Mouse (Mus musculus): ENCODE measurements around the gene Id3.

Gene Id3

DNA sequence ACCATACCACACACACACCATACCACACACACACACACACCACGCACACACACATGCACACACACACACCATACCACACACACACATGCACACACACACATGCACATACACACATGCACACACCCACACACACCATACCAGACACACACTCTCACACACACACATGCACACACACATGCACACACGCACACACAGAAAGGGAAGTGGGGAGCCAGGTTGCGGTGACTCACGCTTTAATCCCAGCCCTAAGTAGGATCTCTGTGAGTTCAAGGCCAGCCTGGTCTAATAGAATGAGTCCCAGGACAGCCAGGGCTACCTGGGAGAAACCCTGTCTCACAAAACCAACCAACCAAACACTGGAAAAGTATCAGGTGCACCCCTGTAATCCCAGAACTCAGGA lies 18.7 kb upstream of the Id3 start:
- no peak for DNase-seq (ENCODE audit: low read depth, low spot score)

DNA sequence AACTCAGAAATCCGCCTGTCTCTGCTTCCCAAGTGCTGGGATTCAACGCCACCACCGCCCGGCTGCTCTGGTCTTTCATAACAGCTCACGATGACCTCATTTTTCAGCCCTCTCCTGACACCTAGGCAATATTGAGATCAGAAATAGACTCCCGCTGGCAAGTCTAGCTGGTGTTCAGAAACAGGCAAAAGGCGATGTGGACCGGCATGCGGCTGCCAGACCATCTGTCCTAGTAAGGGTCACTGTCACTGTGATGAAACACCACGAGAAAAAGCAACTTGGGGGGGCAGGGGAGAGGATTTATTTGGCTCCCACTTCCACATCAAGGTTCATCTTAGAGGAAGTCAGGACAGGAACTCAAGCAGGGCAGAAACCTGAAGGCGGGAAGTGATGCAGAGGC lies 17.8 kb upstream of the Id3 start:
- no peak for DNase-seq (ENCODE audit: low read depth, low spot score)

DNA sequence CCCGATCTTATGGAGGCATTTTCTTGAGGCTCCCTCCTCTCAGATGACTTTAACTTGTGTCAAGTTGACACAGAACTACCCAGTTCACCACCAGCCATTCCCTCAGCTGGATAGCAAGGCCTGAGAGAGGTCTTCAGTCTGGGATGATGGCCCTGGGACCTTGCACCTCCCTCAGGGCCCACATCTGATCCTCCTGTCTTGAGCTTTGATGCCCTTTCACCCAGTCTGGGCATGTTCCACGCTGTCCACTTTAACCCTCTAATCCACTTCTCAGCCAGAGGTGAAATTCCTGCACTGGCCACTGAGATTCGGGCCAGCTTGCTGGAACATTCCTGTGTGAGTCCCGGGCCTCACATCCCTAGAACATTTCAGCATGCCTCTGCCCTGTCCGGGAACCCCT lies 17.3 kb upstream of the Id3 start:
- no peak for DNase-seq (ENCODE audit: low read depth, low spot score)

DNA sequence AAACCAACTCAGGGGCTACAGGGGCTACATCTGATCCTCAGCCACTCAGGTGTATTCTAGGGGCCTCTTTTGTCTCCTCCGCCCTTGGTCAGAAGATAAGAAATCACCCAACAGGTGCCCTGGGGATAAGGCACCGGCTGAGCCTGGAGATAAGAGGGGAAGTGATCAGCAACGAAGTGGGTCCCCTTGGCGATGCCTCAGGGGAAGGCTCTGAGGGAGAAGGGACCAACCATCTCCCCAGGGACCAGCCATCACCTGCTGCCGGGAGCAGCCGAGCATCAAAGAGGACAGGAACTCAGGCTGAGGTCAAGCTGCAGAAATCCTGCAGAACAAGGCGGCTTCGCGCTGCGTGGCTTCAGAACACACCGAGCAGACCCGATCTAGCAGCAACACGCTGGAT lies 15.6 kb upstream of the Id3 start:
- DNase-seq (ENCODE audit: low read depth, low spot score), result no peak

DNA sequence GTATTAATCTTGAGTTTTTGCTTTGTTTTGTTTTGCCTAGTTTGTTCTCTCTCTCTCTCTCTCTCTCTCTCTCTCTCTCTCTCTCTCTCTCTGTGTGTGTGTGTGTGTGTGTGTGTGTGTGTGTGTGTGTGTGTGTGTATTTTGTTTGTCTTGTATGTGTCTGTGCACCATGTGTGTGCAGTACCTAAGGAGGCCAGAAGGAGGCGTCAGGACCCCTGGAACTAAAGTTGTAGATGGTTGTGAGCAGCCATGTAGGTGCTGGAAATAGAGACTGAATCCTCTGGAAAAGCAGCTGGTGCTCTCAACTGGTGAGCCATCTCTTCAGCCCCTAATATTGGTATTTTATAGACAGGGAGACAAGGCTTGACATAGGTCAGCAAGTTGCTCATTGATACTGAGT lies 13.5 kb upstream of the Id3 start:
- no peak for DNase-seq (ENCODE audit: low read depth, low spot score)

GRCm38 (mm10) chr4:136133801-136134200 lies 9.5 kb upstream of the Id3 start:
- no peak for DNase-seq (ENCODE audit: low read depth, low spot score)

DNA sequence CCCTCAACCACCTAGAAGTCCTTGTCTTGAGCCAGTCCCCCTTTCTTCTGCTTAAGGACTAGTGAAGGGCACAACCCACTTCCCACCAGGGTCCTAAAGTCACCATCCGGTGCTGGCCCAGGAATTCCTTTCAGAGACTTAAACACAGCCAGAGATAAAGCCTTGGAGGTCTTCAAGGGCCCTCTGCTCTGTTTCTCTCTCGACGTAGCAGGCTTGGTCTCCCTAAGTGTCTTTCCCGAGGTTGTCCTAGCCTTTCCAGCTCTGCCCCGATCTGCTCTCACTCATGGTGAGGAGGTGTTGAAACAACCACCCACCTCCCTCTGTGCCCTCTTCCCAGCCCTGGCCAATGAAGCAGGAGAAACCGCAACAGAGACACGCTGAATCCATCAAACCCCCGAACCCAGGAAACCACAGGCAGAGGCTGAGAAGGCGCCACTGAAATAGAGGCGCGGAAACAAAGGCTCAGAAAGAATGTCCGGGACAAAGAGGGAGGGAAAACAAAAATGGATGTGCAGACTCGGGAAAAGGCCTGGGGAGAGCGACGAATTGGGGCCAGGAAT lies 8.8 kb upstream of the Id3 start:
- no peak for DNase-seq (ENCODE audit: low read depth, low spot score)

- peak; percentile 58 for DNase-seq (ENCODE audit: low read depth, low spot score)
Observed at GRCm38 (mm10) chr4:136134978-136135873, 8.1 kb upstream of the Id3 start.

GRCm38 (mm10) chr4:136135874-136136728 lies 7.2 kb upstream of the Id3 start:
- DNase-seq (ENCODE audit: low read depth, low spot score), result peak; percentile 47

DNA sequence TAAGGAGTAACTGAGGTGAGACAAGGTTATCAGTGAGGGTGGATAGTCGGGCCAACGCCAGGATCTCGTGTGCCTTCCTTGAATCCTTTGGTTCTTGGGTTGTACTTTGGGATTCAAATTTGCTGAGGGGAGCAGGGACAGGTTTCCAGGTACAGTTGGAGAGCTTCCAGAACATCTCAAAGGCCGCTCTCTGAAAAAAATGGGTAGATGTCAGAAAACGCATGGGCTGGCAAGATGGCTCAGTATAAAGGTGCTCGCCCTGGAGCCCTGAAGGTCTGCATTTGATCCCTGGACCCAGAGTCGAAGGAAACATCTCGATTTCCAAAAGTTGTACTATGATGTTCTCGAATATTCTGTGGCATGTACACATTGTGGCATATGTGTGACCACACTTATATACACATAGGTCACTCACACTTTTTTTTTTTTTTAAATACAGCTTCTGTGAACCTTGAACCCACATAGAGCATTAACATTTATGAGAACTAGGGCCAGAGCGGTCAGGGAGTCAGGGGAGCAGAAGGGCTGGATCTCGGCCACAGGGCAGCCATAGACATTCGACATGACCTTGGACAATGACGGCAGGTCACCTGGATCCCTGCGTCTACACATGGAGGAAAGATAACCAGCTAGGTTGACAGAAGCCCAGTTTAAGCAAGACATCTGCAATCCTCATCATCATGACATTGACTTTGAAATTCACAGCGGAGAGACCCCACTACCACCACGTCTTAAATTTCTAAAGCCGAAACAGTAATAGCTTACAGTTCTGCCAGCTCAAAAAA lies 3.8 kb upstream of the Id3 start:
- no peak for DNase-seq (ENCODE audit: low read depth, low spot score)

GRCm38 (mm10) chr4:136140327-136141250 lies 2.7 kb upstream of the Id3 start:
- peak; percentile 86 for DNase-seq (ENCODE audit: low read depth, low spot score)

- no peak for DNase-seq (ENCODE audit: low read depth, low spot score)
Observed at GRCm38 (mm10) chr4:136142267-136143192, 767 bp upstream of the Id3 start.

GRCm38 (mm10) chr4:136144126-136144926 lies 1.0 kb downstream of the Id3 start:
- no peak for DNase-seq (ENCODE audit: low read depth, low spot score)

- no peak for DNase-seq (ENCODE audit: low read depth, low spot score)
Observed at GRCm38 (mm10) chr4:136144927-136145292, 1.6 kb downstream of the Id3 start.

DNA sequence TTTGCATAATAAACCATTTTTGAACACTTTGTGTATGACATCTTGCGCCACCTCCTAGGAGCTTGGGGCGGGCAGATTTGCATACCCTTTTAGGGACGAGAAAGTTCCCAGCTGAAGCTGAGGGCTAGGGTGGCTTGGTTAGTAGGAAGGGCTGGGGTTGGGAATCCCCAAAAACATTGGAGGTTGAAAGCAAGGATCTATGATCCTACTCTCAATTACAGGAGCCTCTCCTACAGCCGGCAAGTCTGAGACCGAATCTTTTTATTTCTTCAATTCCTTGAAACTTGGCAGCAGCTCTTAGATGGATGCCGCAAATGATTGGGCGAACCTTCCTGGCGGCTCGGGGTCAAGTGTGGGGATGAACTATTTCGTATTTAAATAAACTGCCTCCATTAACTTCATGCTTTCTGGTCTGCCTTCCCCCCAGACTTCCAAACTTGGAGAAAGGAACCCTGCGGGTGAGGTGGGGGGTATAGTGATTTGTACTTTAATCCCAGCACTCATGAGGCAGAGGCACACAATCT lies 2.1 kb downstream of the Id3 start:
- DNase-seq (ENCODE audit: low read depth, low spot score), result no peak

DNA sequence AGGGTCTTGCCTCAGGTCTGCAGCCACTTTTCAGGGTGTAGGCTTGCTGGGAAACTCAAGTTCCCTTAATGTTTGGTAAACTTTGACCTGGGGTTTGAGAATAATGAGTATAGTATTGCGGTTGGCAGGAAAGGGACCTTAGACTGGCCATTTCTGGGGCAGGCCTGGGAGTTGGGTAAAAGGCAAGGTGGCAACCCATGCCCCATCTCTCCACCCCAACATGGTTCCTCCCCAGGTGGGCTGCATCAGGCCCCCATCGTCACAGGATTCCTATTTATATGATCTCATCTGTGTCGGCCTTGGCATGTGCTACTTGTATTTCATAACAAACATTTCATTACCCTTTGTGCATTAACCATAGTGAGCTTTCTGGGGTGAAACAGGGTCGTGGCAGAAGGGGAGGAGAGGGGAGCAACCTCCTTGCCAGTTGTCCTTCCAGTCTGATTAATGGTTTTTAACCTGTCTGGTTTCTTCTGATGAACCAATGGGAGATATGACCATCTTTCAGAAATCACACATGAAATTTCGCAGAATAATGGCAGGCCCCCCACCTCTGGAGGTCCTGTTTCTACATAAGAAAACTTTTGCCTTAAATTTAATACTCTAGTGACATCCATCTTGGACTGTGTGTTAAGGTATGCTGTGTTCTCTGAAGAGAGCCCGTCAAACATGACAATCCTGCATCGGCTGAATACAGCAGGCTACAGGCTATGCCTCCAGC lies 2.9 kb downstream of the Id3 start:
- DNase-seq (ENCODE audit: low read depth, low spot score), result no peak

GRCm38 (mm10) chr4:136146712-136147154 lies 3.4 kb downstream of the Id3 start:
- no peak for DNase-seq (ENCODE audit: low read depth, low spot score)
